Mouse (Mus musculus) forebrain, embryonic 10.5 days (tissue): ENCODE measurements around the gene Aldh18a1. TPM values are rescaled to one million over a fixed set of nuclear protein-coding genes. Genes with fewer than 3 reads are reported as not detected.
"Not testable (repeated sequence)": the region's sequence is repeated elsewhere in the genome, so short reads cannot be mapped to it uniquely, and the experiment has no call there.

Experiments used
- DNase-seq: peaks from one replicate; pipeline ENCODE4 v3.0.0-alpha.2; 2017; ENCODE audit warnings: low spot score; ENCODE audit errors: extremely low spot score
- H3K27ac ChIP-seq: fragments of 300-500 bp; sonication (generic); 2 replicates; pipeline ENCODE4 v1.5.1; 2016; ENCODE audit warnings: mild to moderate bottlenecking
- H3K27me3 ChIP-seq: fragments of 300-500 bp; sonication (generic); 2 replicates; pipeline ENCODE4 v1.6.1; 2016; ENCODE audit warnings: mild to moderate bottlenecking; ENCODE audit not compliant: poor library complexity, severe bottlenecking
- H3K36me3 ChIP-seq: fragments of 300-500 bp; sonication (generic); replicated peaks from 2 replicates; pipeline ENCODE4 v1.6.1; 2016; ENCODE audit warnings: mild to moderate bottlenecking, moderate library complexity
- H3K4me1 ChIP-seq: fragments of 300-500 bp; sonication (generic); 2 replicates; pipeline ENCODE4 v1.6.1; 2016
- H3K4me3 ChIP-seq: fragments of 300-500 bp; sonication (generic); 2 replicates; pipeline ENCODE4 v1.5.1; 2016; ENCODE audit warnings: mild to moderate bottlenecking, moderate library complexity
- H3K9me3 ChIP-seq: fragments of 300-500 bp; sonication (generic); 2 replicates; pipeline ENCODE4 v1.6.1; 2016; ENCODE audit warnings: mild to moderate bottlenecking, moderate library complexity
- WGBS: fragments of 180-500 bp; shearing (Covaris S2); methylation state at CpG from one replicate; pipeline ENCODE4 v1.1.7; 2016; 5-methylcytosine and 5-hydroxymethylcytosine counted together
- polyA plus RNA-seq: library from polyadenylated mRNA; unstranded; fragments of >200 nt; fragmentation: Nextera tagmentation; extraction: Ambion mirVana; gene quantifications from 2 replicates; pipeline ENCODE4 v1.2.1, GENCODE M21; 2016

Gene Aldh18a1
- polyA plus RNA-seq, 1 experiment from 2014 or later = 114 TPM

DNA sequence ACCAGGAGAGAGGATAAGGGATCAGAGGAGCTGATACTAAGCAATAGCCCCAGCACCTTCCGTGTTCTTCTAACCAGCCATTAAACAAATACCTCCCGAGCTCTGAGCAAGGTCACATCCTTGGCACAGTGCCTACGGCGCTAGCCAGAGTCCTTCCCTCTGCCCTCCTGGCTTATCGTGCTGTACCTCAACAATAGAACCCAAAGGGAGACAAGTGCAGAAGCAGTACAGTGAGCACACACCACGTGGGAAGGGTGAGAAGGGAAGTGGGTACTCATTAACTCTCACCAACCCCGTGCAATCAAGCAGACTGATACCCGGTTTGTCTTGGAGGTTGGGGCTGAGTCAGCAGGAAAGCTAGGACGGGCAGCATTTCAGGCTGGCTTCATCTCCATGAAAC is 17.5 kb downstream of the Aldh18a1 start:
- no peak overlapping the region for H3K27ac ChIP-seq
- H3K9me3 ChIP-seq = peaks cover 16% of the 10 kb centered on the region
- H3K4me3 ChIP-seq = no peak overlapping the region
- no peaks in the 10 kb centered on the region for H3K27me3 ChIP-seq
- no peaks in the 10 kb centered on the region for H3K4me1 ChIP-seq
- H3K36me3 ChIP-seq = peaks cover 100% of the 10 kb centered on the region
- WGBS = 95% methylated on average over 9 of the region's 9 CpGs
- DNase-seq = no peak

GRCm38 (mm10) chr19:40567616-40568015 is 20.6 kb downstream of the Aldh18a1 start:
- DNase-seq = no peak
- no peaks in the 10 kb centered on the region for H3K27me3 ChIP-seq
- WGBS = 92% methylated on average over 3 of the region's 3 CpGs
- no peaks in the 10 kb centered on the region for H3K4me1 ChIP-seq
- no peak overlapping the region for H3K27ac ChIP-seq
- H3K36me3 ChIP-seq = peaks cover 98% of the 10 kb centered on the region
- no peak overlapping the region for H3K4me3 ChIP-seq
- peaks cover 16% of the 10 kb centered on the region for H3K9me3 ChIP-seq

- Histone ChIP-seq H3K9me3 (no peaks in the 10 kb centered on the region), H3K27me3 (no peaks in the 10 kb centered on the region), H3K27ac (no peak overlapping the region), H3K4me3 (no peak overlapping the region), H3K4me1 (no peaks in the 10 kb centered on the region), H3K36me3 (peaks cover 74% of the 10 kb centered on the region)
- WGBS = 88% methylated on average over 10 of the region's 10 CpGs
- DNase-seq = no peak
Measured at GRCm38 (mm10) chr19:40563880-40564645, 24.2 kb downstream of the Aldh18a1 start.

- H3K36me3 ChIP-seq = peaks cover 70% of the 10 kb centered on the region
- H3K27ac ChIP-seq, H3K4me3 ChIP-seq, DNase-seq, H3K27me3 ChIP-seq, H3K9me3 ChIP-seq, H3K4me1 ChIP-seq: not testable (repeated sequence)
- 71% methylated on average over 17 of the region's 31 CpGs for WGBS
Measured at GRCm38 (mm10) chr19:40561521-40561920, 26.7 kb downstream of the Aldh18a1 start.

- no peak overlapping the region for H3K27ac ChIP-seq
- 92% methylated on average over 7 of the region's 7 CpGs for WGBS
- peaks cover 76% of the 10 kb centered on the region for H3K36me3 ChIP-seq
- no peak for DNase-seq
- no peak overlapping the region for H3K4me3 ChIP-seq
- no peaks in the 10 kb centered on the region for H3K27me3 ChIP-seq
- H3K4me1 ChIP-seq = no peaks in the 10 kb centered on the region
- H3K9me3 ChIP-seq = peaks cover 5% of the 10 kb centered on the region; the same call in 1 of the 2 replicates
Measured at GRCm38 (mm10) chr19:40556029-40556428, 32.2 kb downstream of the Aldh18a1 start.

DNA sequence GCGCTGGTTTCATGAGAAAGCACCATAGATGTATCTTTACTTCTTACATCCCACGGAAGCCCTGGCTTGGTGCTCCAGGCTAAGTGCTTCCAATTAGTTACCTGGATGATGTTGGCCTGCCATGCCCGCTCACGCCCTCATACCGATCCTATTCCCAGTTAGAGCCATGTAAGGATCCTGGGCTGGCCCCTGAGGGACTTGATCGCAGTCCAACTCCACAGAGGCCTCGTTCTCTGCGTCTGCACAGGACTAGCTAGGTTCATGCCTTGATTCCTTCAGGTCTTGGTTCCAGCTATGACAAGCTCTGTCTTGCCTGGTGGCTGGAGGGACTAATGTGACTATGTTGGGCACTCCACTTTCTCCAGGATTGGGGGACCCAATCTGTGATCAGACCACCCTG is 33.1 kb downstream of the Aldh18a1 start:
- Histone ChIP-seq H3K27ac (no peak overlapping the region), H3K4me3 (no peak overlapping the region), H3K4me1 (no peaks in the 10 kb centered on the region), H3K27me3 (no peaks in the 10 kb centered on the region), H3K36me3 (peaks cover 85% of the 10 kb centered on the region), H3K9me3 (peaks cover 5% of the 10 kb centered on the region; the same call in 1 of the 2 replicates)
- DNase-seq = no peak
- 95% methylated on average over 8 of the region's 8 CpGs for WGBS

DNA sequence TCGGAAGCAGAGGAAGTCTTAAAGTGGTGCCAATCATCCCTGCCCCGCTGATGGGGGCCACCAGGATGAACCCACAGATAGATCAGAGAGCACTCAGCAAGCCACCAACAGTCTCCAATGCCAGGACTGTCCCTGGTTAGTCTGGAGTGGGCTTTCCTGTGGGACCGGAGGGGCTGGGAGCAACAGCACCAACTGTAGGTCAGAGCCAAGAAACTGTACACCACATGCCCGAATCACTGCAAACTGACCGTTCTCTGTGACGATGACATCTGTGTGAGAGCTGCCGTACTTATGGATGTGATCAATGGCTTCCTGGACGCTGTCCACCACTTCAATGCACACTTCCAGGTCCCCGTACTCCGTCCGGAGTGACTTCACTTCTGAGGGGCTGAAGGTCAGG is 33.9 kb downstream of the Aldh18a1 start:
- DNase-seq = no peak
- peaks cover 90% of the 10 kb centered on the region for H3K36me3 ChIP-seq
- no peaks in the 10 kb centered on the region for H3K27me3 ChIP-seq
- WGBS = 96% methylated on average over 11 of the region's 11 CpGs
- no peak overlapping the region for H3K4me3 ChIP-seq
- peaks cover 4% of the 10 kb centered on the region for H3K4me1 ChIP-seq
- H3K27ac ChIP-seq = no peak overlapping the region
- peaks cover 5% of the 10 kb centered on the region; the same call in 1 of the 2 replicates for H3K9me3 ChIP-seq

DNA sequence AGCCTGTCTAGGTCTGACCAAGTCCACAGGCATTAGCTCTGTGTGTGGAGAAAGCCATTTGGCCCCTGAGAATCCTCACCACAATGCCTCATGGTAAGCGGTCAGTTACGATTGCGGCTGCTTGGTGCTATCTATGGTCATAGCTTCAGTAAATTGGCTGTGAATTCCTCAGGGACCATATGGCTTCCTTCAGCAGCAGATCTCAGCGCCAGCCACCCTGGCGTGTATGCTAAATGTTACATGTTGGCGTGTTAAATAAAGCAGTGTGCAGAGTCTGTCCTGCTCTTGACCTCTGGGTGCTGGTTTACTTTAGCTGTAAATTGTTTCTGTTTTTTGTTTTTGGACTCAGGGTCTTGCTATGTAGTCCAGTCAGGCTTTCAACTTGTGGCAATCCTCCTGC is 34.4 kb downstream of the Aldh18a1 start:
- DNase-seq = no peak
- Histone ChIP-seq H3K36me3 (peaks cover 90% of the 10 kb centered on the region), H3K9me3 (peaks cover 5% of the 10 kb centered on the region; the same call in 1 of the 2 replicates), H3K4me1 (peaks cover 9% of the 10 kb centered on the region), H3K27ac (no peak overlapping the region), H3K4me3 (no peak overlapping the region), H3K27me3 (no peaks in the 10 kb centered on the region)
- 97% methylated on average over 6 of the region's 6 CpGs for WGBS

DNA sequence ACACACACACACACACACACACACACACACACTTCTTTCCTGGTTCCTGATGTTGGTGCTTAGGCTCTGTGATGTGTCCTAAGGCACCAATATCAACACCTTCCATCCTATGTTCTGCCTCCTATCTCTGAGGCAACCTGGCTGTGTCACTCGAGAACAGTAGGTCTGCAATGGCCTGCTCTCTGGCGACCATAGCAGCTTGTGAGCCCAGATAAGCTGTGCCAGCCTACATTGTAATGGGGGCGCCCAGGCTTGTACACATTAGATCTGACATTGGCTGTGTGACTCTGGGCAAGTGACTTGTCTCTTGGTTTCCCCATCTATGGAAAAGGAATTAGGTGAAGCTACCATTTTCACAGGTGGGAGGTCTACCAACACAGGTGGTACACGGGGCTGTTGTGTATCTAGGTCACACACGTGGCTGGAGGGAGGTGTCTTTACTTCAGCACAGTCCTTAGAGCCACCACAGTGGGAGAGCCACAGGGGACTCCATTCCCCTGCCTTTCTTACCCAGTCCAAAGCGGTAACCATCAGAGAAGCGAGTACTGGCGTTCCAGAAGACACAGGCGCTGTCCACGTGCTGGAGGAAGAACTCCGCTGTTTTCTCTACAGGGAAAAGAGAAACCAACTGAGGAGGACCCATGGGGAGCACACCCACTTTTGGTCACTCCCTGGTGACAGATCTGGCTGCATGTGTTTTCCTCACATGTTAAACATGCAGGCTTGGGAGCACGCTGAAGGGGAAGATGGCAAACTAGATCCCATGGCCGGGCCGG is 35.1 kb downstream of the Aldh18a1 start:
- H3K27me3 ChIP-seq = no peaks in the 10 kb centered on the region
- H3K36me3 ChIP-seq = peaks cover 86% of the 10 kb centered on the region

DNA sequence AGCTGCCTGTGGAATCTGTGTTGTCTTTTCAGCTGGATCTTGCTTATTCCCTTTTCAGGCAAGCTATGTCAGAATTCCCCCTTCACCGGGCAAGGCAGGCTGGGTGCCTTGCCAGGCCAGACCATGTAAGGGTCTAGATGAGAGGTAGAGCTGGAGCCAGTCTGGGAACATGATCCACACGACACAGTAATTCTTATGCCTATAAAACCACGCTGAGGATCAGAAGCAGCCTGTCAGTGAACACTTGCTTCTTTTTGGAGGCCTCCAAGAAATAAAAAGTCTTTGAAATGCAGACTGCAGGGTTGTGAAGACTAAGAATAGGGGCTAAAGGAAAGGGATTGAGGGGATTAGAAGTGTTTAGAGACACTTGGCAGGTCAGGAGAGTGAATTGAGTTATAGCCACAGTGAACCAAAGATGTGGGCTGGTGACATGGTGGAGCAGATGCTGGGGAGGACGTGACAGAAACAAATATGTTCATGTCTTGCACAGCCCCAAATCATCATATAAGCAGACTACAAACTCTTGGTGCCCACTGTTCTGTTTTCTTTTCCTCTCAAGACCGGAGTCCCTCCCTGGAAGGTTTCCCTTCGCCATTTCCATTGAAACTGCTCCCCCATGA is 38.6 kb downstream of the Aldh18a1 start:
- Histone ChIP-seq H3K36me3 (peaks cover 50% of the 10 kb centered on the region), H3K9me3 (no peaks in the 10 kb centered on the region), H3K27me3 (no peaks in the 10 kb centered on the region), H3K4me1 (peaks cover 14% of the 10 kb centered on the region), H3K4me3 (no peak overlapping the region), H3K27ac (no peak overlapping the region)
- DNase-seq = no peak
- 70% methylated on average over 6 of the region's 6 CpGs for WGBS

More for the DNA sequence above, 35.1 kb downstream of the Aldh18a1 start:
- no peak for DNase-seq
- H3K9me3 ChIP-seq = peaks cover 5% of the 10 kb centered on the region; the same call in 1 of the 2 replicates
- H3K4me1 ChIP-seq = peaks cover 14% of the 10 kb centered on the region
- H3K4me3 ChIP-seq = no peak overlapping the region
- no peak overlapping the region for H3K27ac ChIP-seq
- 93% methylated on average over 14 of the region's 14 CpGs for WGBS

- no peak for DNase-seq
- H3K27me3 ChIP-seq = no peaks in the 10 kb centered on the region
- peaks cover 44% of the 10 kb centered on the region for H3K36me3 ChIP-seq
- no peak overlapping the region for H3K27ac ChIP-seq
- H3K9me3 ChIP-seq = no peaks in the 10 kb centered on the region
- H3K4me3 ChIP-seq = no peak overlapping the region
- H3K4me1 ChIP-seq = peaks cover 14% of the 10 kb centered on the region
- 46% methylated on average over 5 of the region's 5 CpGs for WGBS
Measured at GRCm38 (mm10) chr19:40548796-40549515, 39.3 kb downstream of the Aldh18a1 start.

DNA sequence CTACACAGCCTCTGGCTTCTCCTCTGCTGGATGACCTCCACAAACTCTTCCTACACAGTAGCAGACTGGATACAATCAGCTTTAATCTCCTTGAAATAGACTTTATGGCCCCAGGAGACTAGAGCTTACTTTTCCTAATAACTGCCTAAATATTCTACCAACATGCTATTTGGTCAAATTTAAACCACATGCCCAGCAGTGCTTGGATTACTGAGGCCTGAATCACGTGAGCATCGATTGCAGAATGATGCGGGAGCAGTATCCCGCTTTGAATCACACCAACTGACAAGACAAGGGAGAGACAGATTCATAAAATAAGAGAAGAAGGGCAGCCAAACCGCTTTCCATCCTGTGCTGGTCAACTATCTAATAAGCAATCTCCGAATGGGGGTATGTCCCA is 39.9 kb downstream of the Aldh18a1 start:
- DNase-seq = no peak
- Histone ChIP-seq H3K4me1 (peaks cover 14% of the 10 kb centered on the region), H3K27me3 (no peaks in the 10 kb centered on the region), H3K27ac (no peak overlapping the region), H3K36me3 (peaks cover 38% of the 10 kb centered on the region), H3K9me3 (no peaks in the 10 kb centered on the region), H3K4me3 (no peak overlapping the region)
- 85% methylated on average over 6 of the region's 6 CpGs for WGBS
